Mouse (Mus musculus): ENCODE measurements around the gene Card6.

DNA sequence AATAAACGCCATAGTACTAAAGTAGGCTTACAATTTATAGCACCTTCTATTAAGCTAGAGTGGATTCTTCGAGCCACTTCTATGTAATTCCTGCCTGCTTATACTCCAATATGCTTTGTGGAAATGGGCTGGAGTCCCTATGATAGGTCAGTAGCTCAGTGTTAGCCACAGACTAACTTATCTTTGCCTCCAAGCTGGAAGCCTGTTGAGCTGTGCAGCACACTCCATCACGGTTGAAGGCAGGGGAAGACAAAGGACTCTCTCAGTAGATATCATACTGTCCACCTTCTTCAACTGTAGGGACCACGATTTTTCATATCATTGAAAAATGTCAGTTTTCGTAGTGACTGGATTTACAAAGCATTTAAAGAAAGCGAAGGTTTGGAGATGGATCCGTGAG lies 31.5 kb upstream of the Card6 start:
- no peak for TF ChIP-seq CTCF (conservative IDR thresholded peaks at IDR 0.05; ENCODE audit: low read length)
- TF ChIP-seq NANOG (IDR thresholded peaks at IDR 0.05; ENCODE audit: borderline replicate concordance, low read length), result no peak
